Mouse (Mus musculus) heart, embryonic 11.5 days (tissue): ENCODE results near the gene Nanp. TPM values are rescaled to one million over a fixed set of nuclear protein-coding genes. Genes with fewer than 3 reads are reported as not detected.

Experiments
- ATAC-seq: fragments of 200-750 bp; cut with Nextera tagmentation; replicated peaks from 2 replicates; pipeline ENCODE4 v1.8.0; 2017; ENCODE audit warnings: moderate library complexity; ENCODE audit not compliant: insufficient number of reproducible peaks, low FRiP score, low TSS enrichment
- H3K27ac ChIP-seq: fragments of 300-500 bp; sonication (generic); 2 replicates; pipeline ENCODE4 v1.5.1; 2014; ENCODE audit warnings: mild to moderate bottlenecking, low read depth, low read length
- H3K27me3 ChIP-seq: fragments of 300-500 bp; sonication (generic); 2 replicates; pipeline ENCODE4 v1.6.1; 2014; ENCODE audit warnings: mild to moderate bottlenecking, low read length, mixed read lengths; ENCODE audit not compliant: control insufficient read depth, insufficient read depth
- H3K36me3 ChIP-seq: fragments of 300-500 bp; sonication (generic); 2 replicates; pipeline ENCODE4 v1.6.1; 2014; ENCODE audit warnings: mild to moderate bottlenecking, low read length, moderate library complexity, mixed read lengths; ENCODE audit not compliant: control insufficient read depth, insufficient read depth
- H3K4me1 ChIP-seq: fragments of 300-500 bp; sonication (generic); 2 replicates; pipeline ENCODE4 v1.6.1; 2014; ENCODE audit warnings: low read length; ENCODE audit not compliant: control insufficient read depth, insufficient read depth
- H3K4me2 ChIP-seq: fragments of 300-500 bp; sonication (generic); 2 replicates; pipeline ENCODE4 v1.6.1; 2014; ENCODE audit warnings: mild to moderate bottlenecking, moderate library complexity
- H3K4me3 ChIP-seq: fragments of 300-500 bp; sonication (generic); 2 replicates; pipeline ENCODE4 v1.5.1; 2014; ENCODE audit warnings: low read depth, low read length
- H3K9ac ChIP-seq: fragments of 300-500 bp; sonication (generic); 2 replicates; pipeline ENCODE4 v1.6.1; 2014; ENCODE audit warnings: mild to moderate bottlenecking, low read depth, low read length, moderate library complexity
- H3K9me3 ChIP-seq: fragments of 300-500 bp; sonication (generic); replicated peaks from 2 replicates; pipeline ENCODE4 v1.6.1; 2016; ENCODE audit warnings: low read length; ENCODE audit not compliant: control insufficient read depth
- WGBS: fragments of 180-500 bp; shearing (Covaris S2); extraction: QIAGEN DNeasy Blood & Tissue Kit; methylation state at CpG from one replicate; pipeline ENCODE4 v1.1.7; 2014; ENCODE audit not compliant: insufficient replicate concordance; 5-methylcytosine and 5-hydroxymethylcytosine counted together
- polyA plus RNA-seq: library from polyadenylated mRNA; unstranded; fragments of >200 nt; fragmentation: Nextera tagmentation; extraction: Ambion mirVana; gene quantifications from 2 replicates; pipeline ENCODE4 v1.2.1, GENCODE M21; 2014

Nanp gene
- polyA plus RNA-seq, 1 experiment from 2014 or later = 36.4 TPM

DNA sequence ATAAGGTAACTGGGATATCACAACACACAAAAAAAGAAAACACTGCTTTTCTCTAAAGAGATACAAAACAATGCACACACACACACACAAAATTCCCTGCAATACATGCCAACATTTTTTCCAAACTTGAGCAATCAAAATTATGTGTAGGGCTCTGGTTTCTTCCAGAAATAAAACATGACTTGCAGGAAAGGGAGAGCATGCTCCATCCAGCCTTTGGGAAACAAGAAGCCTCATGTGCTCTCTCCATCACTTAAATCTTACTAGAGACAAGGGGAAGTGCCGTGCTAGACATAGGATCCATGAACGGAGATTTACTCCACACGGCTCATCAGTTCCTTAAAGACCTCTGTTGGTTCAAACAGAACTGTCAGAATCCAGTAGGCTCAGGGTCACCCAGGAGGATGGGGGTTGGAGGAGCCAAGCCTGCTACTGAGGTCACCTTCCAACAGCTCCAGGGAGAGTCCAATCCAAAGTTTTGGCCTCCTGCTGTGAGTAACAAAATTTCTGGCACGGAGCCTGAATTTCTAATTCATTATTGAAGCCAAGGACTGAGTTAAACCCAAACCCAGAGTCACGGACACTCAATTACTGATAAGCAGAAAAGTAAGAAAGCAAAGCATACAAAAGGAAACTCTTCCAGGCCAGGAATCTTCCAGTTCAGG, 32.8 kb downstream of the Nanp start:
- WGBS = 76% methylated on average over 5 of the region's 5 CpGs
- no peak overlapping the region for H3K4me3 ChIP-seq
- no peak for ATAC-seq
- 0 out of 2 replicates have a peak overlapping the region, but pooled peaks have one; percentile 8 for H3K4me2 ChIP-seq
- no peak overlapping the region for H3K27ac ChIP-seq
- H3K9ac ChIP-seq = no peak overlapping the region
- no peaks in the 10 kb centered on the region for H3K9me3 ChIP-seq
- H3K36me3 ChIP-seq = no peaks in the 10 kb centered on the region
- peaks cover 3% of the 10 kb centered on the region; the same call in 1 of the 2 replicates for H3K27me3 ChIP-seq
- H3K4me1 ChIP-seq = peaks cover 9% of the 10 kb centered on the region; the same call in 1 of the 2 replicates

DNA sequence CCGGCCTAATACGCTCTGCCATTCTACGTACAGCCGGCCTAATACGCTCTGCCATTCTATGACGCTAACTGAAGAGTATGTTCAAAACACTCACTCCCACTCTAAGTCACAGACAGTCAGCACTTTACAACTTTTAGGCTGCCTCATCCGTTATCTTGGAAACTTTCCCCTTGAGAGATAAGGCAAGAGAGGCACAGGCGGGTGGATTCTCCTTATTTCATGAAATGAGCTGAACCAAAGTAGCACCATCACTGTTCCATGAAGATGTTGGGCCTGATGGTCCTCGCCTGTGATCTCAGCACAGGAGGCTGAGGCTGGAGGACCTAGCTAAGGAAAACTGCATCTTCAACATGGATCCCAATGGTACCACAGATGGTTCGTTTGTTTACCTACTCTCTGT, 34.8 kb downstream of the Nanp start:
- Histone ChIP-seq H3K9ac (no peak overlapping the region), H3K4me1 (peaks cover 11% of the 10 kb centered on the region), H3K4me2 (no peak overlapping the region), H3K27ac (no peak overlapping the region), H3K27me3 (peaks cover 3% of the 10 kb centered on the region; the same call in 1 of the 2 replicates), H3K36me3 (no peaks in the 10 kb centered on the region), H3K9me3 (no peaks in the 10 kb centered on the region), H3K4me3 (no peak overlapping the region)
- ATAC-seq = no peak
- 73% methylated on average over 10 of the region's 10 CpGs for WGBS

DNA sequence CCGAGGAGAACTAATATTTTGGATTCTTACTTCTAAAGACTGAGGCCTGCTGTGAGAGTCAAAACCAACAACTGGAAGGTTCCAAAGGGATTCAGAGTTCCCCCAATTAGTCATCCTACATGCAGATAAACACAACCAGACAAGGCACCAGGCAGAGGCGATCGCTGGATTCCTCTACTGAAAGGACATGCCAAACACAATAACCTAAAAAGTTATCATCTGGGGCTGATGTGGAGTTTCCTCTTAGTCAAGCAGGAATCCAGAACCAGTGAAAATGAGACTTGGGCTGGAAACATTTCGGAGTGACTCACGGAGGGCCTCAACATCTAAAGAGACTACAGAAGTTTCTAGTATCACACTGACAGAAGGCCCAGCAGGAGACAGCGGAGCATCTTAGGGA, 35.4 kb downstream of the Nanp start:
- Histone ChIP-seq H3K4me1 (peaks cover 17% of the 10 kb centered on the region), H3K4me2 (no peak overlapping the region), H3K27me3 (peaks cover 3% of the 10 kb centered on the region; the same call in 1 of the 2 replicates), H3K4me3 (no peak overlapping the region), H3K9me3 (no peaks in the 10 kb centered on the region), H3K9ac (no peak overlapping the region), H3K36me3 (no peaks in the 10 kb centered on the region), H3K27ac (no peak overlapping the region)
- ATAC-seq = no peak
- WGBS = 68% methylated on average over 6 of the region's 6 CpGs

DNA sequence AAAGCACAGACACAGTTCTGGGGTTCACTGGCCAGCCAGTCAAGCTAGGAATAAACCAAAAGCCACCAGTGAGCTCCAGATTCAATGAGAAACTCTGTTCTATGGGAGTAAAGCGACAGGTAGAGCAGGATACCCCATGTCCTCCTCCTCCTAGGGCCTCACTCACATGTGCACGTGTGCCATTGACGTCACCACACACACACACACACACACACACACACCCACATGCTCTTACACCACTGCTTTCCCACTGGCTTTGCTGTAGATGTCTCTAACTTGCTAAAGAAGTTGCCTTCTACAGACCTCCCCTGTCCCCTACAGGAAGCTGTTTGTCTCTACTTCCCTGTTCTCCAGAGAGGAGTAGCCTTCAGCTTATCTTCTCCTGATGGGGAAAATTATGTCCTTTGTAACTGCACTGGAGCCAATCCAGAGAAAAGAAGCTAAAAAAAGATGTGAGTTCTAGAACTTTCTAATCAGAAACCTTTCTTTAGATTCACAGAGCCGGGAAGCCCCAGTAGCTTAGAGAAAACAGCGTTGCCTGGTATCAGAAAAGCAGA, 37.5 kb downstream of the Nanp start:
- Histone ChIP-seq H3K27me3 (no peaks in the 10 kb centered on the region), H3K4me2 (no peak overlapping the region), H3K9ac (no peak overlapping the region), H3K4me3 (no peak overlapping the region), H3K9me3 (no peaks in the 10 kb centered on the region), H3K4me1 (peaks cover 20% of the 10 kb centered on the region), H3K27ac (no peak overlapping the region), H3K36me3 (no peaks in the 10 kb centered on the region)
- WGBS = 74% methylated on average over 5 of the region's 5 CpGs
- no peak for ATAC-seq

DNA sequence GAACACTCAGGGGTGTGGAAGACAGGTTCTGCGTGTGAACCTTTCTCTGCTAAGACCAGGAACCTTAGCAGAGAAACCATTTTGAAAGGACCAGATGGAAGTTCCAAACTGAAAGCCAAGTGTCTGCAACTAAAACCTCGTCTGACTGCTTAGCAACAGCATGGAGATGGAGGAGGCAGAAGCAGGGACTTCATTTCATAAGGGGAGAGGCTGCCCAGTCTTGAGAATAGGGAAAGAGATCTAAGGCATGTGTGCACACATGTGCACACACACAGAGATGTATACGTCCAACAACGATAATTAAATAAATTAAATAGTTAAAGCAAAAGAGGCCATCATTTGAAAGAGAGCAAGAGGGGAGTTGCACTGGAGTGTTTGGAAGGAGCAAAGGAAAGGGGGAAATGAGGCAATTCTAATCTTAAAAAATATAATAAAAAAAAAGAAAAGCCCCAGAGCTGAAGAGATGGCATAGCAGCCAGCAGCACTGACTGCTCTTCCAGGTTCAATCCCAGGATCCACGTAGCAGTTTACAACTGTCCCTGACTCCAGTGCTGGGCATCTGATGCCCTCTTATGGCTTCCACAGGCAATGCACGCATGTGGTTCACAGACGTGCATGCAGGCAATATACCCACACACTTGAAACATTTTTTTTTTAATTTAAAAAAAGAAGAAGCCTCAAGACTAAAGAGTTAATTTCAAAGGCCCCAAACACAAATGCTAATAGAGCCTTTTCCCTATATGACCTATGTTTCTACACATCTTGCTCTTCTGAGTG, 38.6 kb downstream of the Nanp start:
- no peak overlapping the region for H3K27ac ChIP-seq
- no peak overlapping the region for H3K4me2 ChIP-seq
- H3K9me3 ChIP-seq = no peaks in the 10 kb centered on the region
- no peaks in the 10 kb centered on the region for H3K27me3 ChIP-seq
- H3K36me3 ChIP-seq = no peaks in the 10 kb centered on the region
- no peak overlapping the region for H3K4me3 ChIP-seq
- ATAC-seq = peak; percentile 64; the same call in 1 of the 2 replicates
- peaks cover 18% of the 10 kb centered on the region for H3K4me1 ChIP-seq
- no peak overlapping the region for H3K9ac ChIP-seq
- 58% methylated on average over 7 of the region's 7 CpGs for WGBS

DNA sequence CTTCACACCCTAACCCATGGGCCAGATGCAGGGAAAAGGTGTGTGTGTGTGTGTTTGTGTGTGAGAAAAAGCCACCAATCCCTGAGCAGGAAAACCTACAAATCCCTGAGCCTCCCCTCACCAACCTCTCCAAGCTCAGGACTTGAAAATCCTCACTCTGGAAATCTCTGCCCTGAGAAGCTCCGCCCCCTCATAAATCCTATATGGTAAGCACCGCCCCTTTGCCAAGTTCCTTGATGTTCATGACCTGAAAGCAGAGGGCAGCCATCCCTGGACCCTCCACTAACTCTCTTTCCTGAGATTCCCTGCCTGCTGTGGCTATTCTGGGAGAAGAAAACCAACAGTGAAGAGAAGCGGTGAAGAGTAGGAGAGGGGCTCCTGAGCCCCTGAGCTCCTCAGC, 40.2 kb downstream of the Nanp start:
- Histone ChIP-seq H3K27me3 (no peaks in the 10 kb centered on the region), H3K9me3 (no peaks in the 10 kb centered on the region), H3K4me3 (no peak overlapping the region), H3K4me1 (peaks cover 18% of the 10 kb centered on the region), H3K4me2 (no peak overlapping the region; the same call in 1 of the 2 replicates), H3K27ac (no peak overlapping the region), H3K9ac (no peak overlapping the region), H3K36me3 (no peaks in the 10 kb centered on the region)
- no peak for ATAC-seq
- 57% methylated on average over 3 of the region's 3 CpGs for WGBS

DNA sequence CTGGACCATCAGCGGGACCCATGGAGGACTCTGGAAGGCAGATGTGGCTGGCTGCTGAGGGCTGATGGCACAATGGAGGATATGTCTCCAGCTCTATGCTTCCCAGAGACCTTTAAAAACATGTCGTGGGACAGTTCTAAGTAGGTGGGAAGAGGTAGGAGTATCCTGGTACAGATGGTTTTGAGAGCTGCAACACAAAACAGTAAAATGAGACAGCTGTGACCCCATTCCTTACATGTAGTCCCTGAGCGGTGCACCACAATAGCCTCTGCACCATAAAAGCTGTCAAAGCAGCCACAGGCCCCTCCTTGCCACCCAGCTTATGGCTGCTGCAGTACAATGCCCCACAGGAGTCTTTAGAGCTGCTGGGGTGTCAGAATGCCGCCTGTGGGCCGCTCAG, 41.6 kb downstream of the Nanp start:
- no peaks in the 10 kb centered on the region for H3K9me3 ChIP-seq
- no peak for ATAC-seq
- H3K36me3 ChIP-seq = no peaks in the 10 kb centered on the region
- no peak overlapping the region for H3K4me3 ChIP-seq
- no peak overlapping the region for H3K9ac ChIP-seq
- no peaks in the 10 kb centered on the region for H3K27me3 ChIP-seq
- 83% methylated on average over 5 of the region's 5 CpGs for WGBS
- H3K4me1 ChIP-seq = peaks cover 18% of the 10 kb centered on the region
- H3K4me2 ChIP-seq = no peak overlapping the region
- H3K27ac ChIP-seq = no peak overlapping the region

DNA sequence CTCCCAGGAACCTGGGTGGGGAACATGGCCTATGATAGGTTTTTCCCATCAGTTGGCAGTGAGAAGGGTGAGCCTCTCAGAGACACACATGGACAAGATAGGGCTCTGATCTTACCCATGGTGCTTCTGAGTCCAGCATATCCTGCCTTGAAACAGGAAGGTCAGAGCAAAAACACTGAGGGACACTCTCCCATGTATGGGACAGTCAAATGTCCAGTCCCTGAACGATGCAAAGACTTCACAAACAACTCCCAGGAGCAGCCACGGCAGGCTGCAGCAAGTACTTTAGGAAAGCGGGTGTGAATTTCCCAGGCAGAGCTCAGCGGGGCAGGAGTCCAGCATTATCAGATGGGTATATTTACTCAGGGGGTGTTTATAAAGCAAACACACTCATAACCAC, 43.9 kb downstream of the Nanp start:
- Histone ChIP-seq H3K27ac (0 out of 2 replicates have a peak overlapping the region, but pooled peaks have one; percentile 6), H3K36me3 (no peaks in the 10 kb centered on the region), H3K9ac (no peak overlapping the region), H3K27me3 (no peaks in the 10 kb centered on the region), H3K4me3 (no peak overlapping the region), H3K4me1 (peaks cover 12% of the 10 kb centered on the region), H3K9me3 (no peaks in the 10 kb centered on the region), H3K4me2 (no peak overlapping the region)
- 56% methylated on average over 4 of the region's 4 CpGs for WGBS
- ATAC-seq = no peak
